ENCODE assay signal across 8 mouse cellular contexts in genomic region chr2:103564427-103565023, GRCm38 (mm10). TPM values are rescaled to one million over a fixed set of nuclear protein-coding genes. Genes with fewer than 3 reads are reported as not detected.
DNase-seq lines count a peak whose midpoint lies in the region; ATAC-seq and TF ChIP-seq lines count a peak whose summit lies in the region.

No protein-coding gene starts in this region.

- WGBS in kidney, embryonic 14.5 days: 18% methylated on average over 8 of the region's 8 CpGs

- no peaks in the 10 kb centered on the region for H3K36me3 ChIP-seq in kidney, embryonic 14.5 days (ENCODE audit: control insufficient read depth, insufficient read depth, low read length)

- no peak for ATAC-seq in kidney, embryonic 14.5 days (ENCODE audit: low FRiP score, low TSS enrichment)

- peaks cover 32% of the 10 kb centered on the region for H3K4me1 ChIP-seq in kidney, embryonic 14.5 days (ENCODE audit: control insufficient read depth, insufficient read depth, low read length)

- H3K4me3 ChIP-seq in kidney, embryonic 14.5 days (ENCODE audit: low read length): peak overlapping the region; percentile 69; the same call in 1 of the 2 replicates

- no peak overlapping the region for H3K9ac ChIP-seq in kidney, embryonic 14.5 days (ENCODE audit: low read depth, low read length)

- DNase-seq in kidney, postnatal 36 days: no peak
- DNase-seq in brain, embryonic 14.5 days (ENCODE audit: low read depth): peak; percentile 74
- peak; percentile 81 for DNase-seq in induced T-regulatory cell, adult 2 months (ENCODE audit: low read depth)
- DNase-seq in naive thymus-derived CD4-positive, alpha-beta T cell, adult 2 months (ENCODE audit: low read depth): peak; percentile 65
- no peak for DNase-seq in testis, postnatal 10 days (ENCODE audit: low spot score)
- DNase-seq in spleen, adult 12 weeks (ENCODE audit: low spot score): no peak
- DNase-seq in gastrocnemius, postnatal 14 days: no peak

- H3K27ac ChIP-seq in kidney, embryonic 14.5 days (ENCODE audit: low read depth, low read length): no peak overlapping the region

- TF ChIP-seq POLR2A in brain, embryonic 14.5 days (IDR thresholded peaks at IDR 0.05; ENCODE audit: borderline replicate concordance, extremely low read depth, insufficient read depth, insufficient read length, poor library complexity, severe bottlenecking): no peak

- intact Hi-C loops in gastrocnemius, postnatal 14 days (cut with DNase I; ENCODE audit: low total_unique reads): no loop called here

- peak; percentile 31; the same call in 1 of the 2 replicates for TF ChIP-seq CTCF in brain, embryonic 14.5 days (IDR thresholded peaks at IDR 0.05; ENCODE audit: borderline replicate concordance, extremely low read depth, insufficient read depth, insufficient read length)

- no peaks in the 10 kb centered on the region for H3K9me3 ChIP-seq in kidney, embryonic 14.5 days (ENCODE audit: control insufficient read depth, low read length)

- peaks cover 4% of the 10 kb centered on the region; the same call in 1 of the 2 replicates for H3K27me3 ChIP-seq in kidney, embryonic 14.5 days (ENCODE audit: control insufficient read depth, insufficient read depth, low read length)

- peak overlapping the region; percentile 98 for H3K4me2 ChIP-seq in kidney, embryonic 14.5 days (replicated peaks; ENCODE audit: low read depth, low read length)

RNA-seq across cellular contexts. Expression of gene Abtb2, which starts 1.6 kb away (rescaled TPM):
- polyA plus RNA-seq in kidney, embryonic 14.5 days (2014; fragmentation: Nextera tagmentation; extraction: Ambion mirVana): 4.9 and 7.6 TPM in 2 replicates
- polyA plus RNA-seq in brain, embryonic 14.5 days (2012; rRNA removed): 14.3 and 16.7 TPM in 2 replicates
- total RNA-seq in gastrocnemius, postnatal 14 days (2021): 1 to 10 TPM; 4.9 to 6.8 TPM

Comparison
In these comparisons a context has a peak if more than half of its experiments do, and no peak if none do; other contexts are left out.
1. DNase-seq: peak in brain, embryonic 14.5 days (single experiment), induced T-regulatory cell, adult 2 months (single experiment) and naive thymus-derived CD4-positive, alpha-beta T cell, adult 2 months (single experiment); none in kidney, postnatal 36 days (0 of 2), testis, postnatal 10 days (single experiment), spleen, adult 12 weeks (single experiment) and gastrocnemius, postnatal 14 days (single experiment).